Mouse (Mus musculus) bone marrow macrophage, adult 2 months (primary cell): ENCODE measurements at regions not wholly inside any gene's neighbourhood (a gene's known extent, or its start where the extent isn't known, plus 50 kb on each side); places are given as distances from the start of the nearest gene placed in this dataset.

Experiments
- H3K27ac ChIP-seq: 2 replicates; pipeline ENCODE4 v1.5.1; 2012; ENCODE audit warnings: low read depth, low read length; ENCODE audit not compliant: insufficient read depth
- H3K4me1 ChIP-seq: 2 replicates; pipeline ENCODE4 v1.6.1; 2012; ENCODE audit warnings: low read length; ENCODE audit not compliant: control insufficient read depth, insufficient read depth
- H3K4me3 ChIP-seq: 2 replicates; pipeline ENCODE4 v1.5.1; 2012; ENCODE audit warnings: mild to moderate bottlenecking, low read length, moderate library complexity; ENCODE audit not compliant: insufficient read depth
- CTCF ChIP-seq: IDR thresholded peaks from 2 replicates; pipeline ENCODE4 v1.5.1; 2012; ENCODE audit warnings: low read depth, mild to moderate bottlenecking, low read length, moderate library complexity
- POLR2A ChIP-seq: IDR thresholded peaks from 2 replicates; pipeline ENCODE4 v1.6.1; 2012; ENCODE audit warnings: mild to moderate bottlenecking, low read depth, low read length, borderline replicate concordance

DNA sequence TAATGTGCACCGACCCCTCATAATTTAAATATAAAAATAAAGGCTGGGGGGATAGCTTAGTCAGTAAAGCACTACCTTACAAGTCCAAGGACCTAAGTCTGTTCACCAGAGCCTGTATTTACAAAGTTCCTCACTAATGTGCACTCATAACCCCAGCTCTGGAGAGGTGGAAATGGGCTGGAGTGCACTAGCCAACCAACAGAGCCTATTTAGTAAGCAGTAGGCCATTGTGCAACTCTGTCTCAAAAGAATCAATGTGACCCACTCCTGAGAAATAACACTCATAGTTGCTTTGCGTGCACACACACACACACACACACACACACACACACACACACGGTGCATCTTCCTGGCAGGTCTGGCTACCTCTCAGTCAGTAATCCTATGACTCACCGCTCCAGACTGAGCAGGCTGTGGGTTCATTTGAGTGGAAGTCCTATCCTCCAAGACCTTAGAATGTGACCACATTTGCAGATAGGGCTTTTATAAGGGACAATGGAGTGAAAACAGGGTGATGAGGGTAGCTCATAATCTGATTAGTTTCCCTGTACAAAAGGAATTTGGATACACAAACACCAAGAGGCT, 256.9 kb downstream of the Bcor start:
- Histone ChIP-seq H3K4me3 (no peak overlapping the region), H3K4me1 (no peaks in the 10 kb centered on the region), H3K27ac (no peak overlapping the region)
- no peak for TF ChIP-seq POLR2A
- no peak for TF ChIP-seq CTCF

DNA sequence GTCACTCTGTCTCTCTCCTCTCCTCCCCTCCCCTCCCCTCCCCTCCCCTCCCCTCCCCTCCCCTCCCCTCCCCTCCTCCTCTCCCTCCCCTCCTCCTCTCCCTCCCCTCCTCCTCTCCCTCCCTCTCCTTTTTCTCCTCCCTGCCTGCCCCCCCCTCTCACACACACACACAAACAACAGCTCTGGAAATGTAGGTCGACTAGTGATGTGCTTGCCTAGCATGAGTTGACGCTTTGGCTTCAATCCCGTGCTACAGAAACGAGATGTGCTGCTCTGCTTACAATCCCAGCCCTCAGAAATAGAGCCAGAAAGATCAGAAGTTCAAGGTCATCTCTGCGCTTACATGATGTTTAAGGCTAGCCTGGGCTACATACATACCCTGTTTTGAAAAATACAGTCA, 254.9 kb downstream of the Bcor start:
- Histone ChIP-seq H3K4me1 (no peaks in the 10 kb centered on the region), H3K27ac (no peak overlapping the region), H3K4me3 (no peak overlapping the region)
- TF ChIP-seq POLR2A (no peak), CTCF (no peak)

DNA sequence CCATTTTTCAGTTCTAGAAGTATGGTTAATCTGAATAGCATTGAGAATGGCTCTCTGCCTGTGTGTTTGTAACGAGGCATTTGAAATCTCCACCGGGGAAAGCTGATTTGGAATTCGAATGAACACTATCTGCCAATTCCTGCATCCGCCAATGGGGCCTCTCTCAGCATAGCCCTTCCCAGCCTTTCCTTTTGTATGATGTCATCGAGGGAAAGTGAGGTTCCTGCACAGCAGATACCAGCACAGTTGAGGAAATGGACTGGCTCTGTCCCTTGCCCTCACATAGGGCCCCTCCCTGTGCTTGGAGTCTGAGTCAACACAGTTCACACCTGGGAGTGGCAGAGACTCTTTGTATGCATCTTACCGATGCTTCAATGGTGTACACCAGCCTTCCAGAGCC, 253.0 kb downstream of the Bcor start:
- Histone ChIP-seq H3K4me1 (no peaks in the 10 kb centered on the region), H3K27ac (no peak overlapping the region), H3K4me3 (no peak overlapping the region)
- TF ChIP-seq CTCF (no peak), POLR2A (no peak)

DNA sequence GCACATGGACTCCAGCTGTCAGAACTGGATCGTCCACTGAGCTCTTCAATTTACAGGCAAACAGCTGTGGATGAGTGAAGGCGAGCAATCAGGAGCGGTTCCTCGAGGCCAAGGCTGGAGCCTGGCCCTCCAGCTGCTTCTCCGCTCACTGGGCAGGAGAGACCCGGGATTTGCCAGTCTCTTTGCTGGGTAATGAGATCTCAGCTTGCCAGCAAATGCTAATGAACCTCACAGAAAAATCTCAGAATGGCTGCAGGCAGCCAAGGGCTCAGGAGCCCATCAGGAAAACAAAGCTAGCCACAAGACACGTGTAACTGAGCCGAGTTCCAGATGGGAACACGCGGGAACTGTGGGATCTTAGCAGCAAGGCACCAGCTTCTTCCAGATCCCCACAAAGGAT, 244.2 kb downstream of the Bcor start:
- TF ChIP-seq CTCF, result no peak
- TF ChIP-seq POLR2A, result no peak
- Histone ChIP-seq H3K4me3 (no peak overlapping the region), H3K27ac (no peak overlapping the region), H3K4me1 (no peaks in the 10 kb centered on the region)

DNA sequence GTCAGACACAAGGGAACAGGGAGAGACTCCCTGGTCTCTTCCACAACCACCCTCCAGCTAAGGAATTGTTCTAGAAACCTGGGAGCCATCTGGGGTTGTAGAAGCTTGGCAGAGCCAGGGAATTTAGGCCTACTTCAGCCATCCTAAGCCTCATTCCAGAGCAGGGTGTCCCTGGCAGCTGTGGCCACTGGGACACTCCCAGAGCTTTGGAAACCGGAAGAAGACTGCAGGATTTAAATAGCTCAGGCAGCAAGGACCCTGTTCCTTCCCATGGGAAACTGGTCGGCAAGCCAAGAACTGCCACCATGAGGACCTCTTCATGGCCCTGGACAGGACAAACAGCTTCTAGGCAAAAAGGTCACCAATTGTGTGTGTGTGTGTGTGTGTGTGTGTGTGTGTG, 239.9 kb downstream of the Bcor start:
- Histone ChIP-seq H3K4me3 (no peak overlapping the region), H3K27ac (no peak overlapping the region), H3K4me1 (no peaks in the 10 kb centered on the region)
- no peak for TF ChIP-seq CTCF
- TF ChIP-seq POLR2A, result no peak

DNA sequence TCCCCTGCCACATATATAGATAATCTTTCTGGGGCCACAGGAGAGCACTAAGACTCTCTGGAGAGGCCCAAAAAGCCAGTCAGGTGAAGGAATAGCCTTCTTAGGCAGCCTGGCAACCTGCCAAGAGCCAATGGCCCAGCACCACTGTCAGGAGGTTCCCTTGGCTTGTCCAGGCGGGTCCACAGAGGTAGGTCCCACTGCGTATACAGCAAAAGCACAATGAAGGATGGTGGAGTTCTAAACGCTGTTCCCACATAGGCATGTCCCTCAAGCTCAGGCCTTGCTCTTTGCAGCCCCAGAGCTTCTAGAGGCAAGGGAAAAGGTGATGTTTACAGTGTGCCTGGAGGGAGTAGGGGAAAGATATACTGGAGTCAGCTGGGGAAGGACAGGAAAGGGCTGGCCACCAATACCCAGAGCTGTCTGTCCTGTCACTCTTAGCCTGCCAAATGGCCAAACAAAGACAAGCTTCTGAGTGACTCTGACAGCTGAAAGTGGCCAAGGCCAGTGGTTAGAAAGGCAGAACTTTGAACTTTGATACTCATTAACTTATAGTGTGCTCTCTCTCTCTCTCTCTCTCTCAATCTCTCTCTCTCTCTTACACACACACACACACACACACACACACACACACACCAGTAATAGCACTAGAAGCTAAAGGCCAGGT, 235.4 kb downstream of the Bcor start:
- H3K4me3 ChIP-seq, result no peak overlapping the region
- no peak overlapping the region for H3K27ac ChIP-seq
- TF ChIP-seq POLR2A (no peak), CTCF (no peak)
- H3K4me1 ChIP-seq, result no peaks in the 10 kb centered on the region

DNA sequence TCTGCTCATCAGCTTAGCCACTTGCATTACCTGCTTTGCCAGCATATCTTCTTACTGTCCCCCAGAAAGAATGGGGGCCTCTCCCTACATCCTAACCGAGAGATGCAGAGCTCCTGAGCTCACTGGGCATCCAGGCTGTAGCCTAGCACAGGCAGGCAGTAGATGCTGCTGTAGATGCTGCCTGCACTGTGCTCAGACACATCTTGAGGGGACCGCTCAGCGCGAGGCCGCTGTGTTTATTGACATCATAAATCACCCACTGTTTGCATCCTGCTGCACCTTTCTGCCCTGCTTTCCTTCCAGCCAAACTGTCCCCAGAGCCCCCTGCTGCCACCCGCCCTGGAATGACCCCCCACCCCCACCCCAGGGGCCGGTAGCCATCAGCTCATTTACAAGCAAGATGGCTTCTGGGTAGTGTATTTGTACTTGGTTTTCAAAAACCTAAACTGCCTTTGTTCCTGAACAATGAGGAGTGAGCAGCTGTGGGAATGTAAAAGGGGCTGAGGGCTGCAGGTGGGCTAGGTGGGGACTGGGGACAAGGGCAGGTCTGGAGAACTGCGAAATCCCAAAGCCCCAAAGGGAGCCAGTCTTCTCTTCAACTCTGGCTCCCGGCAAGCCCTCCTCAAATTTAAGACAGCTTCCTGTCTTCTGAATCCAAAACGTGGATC, 233.2 kb downstream of the Bcor start:
- H3K27ac ChIP-seq, result no peak overlapping the region
- H3K4me1 ChIP-seq, result no peaks in the 10 kb centered on the region
- TF ChIP-seq POLR2A, result no peak
- no peak for TF ChIP-seq CTCF
- no peak overlapping the region for H3K4me3 ChIP-seq

DNA sequence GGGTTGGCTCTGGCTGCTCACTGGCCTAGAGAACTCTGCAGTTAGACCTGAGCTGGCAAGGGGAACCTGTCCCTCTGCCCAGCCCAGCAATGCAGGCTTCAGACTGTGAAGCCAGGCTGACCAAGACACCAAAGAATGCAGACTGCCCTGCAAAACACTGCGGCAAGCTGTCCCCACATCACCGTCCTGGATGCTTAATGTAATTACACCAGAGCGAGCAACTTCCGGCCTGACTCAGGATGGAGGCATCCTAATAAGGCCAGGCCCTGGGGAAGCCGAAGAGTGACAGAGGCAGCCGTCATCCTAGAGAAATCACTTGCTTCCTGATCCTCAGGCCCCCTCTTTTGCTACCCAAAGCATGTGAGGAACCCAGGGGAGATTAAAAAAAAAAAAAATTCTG, 230.7 kb downstream of the Bcor start:
- no peak overlapping the region for H3K27ac ChIP-seq
- TF ChIP-seq POLR2A (no peak), CTCF (no peak)
- no peaks in the 10 kb centered on the region for H3K4me1 ChIP-seq
- H3K4me3 ChIP-seq, result no peak overlapping the region

DNA sequence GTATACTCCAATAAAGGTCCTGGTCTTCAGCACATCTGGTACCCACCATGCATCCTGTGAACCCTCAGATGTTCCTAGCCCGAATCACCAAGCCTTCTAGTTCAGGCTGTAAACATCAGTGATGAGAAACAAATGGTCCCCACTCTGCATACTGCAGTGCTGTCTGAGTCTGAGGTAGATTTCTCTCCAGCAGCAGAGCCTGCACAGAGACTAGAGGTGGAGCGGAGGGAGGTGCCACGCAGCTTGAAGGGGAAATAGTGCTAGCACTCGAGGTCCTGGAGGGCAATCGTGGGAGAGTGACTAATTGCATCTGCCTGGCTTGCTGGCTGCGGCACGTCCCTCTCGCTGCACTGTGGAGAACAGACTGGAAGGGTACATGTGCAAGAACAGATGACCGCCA, 228.7 kb downstream of the Bcor start:
- H3K4me1 ChIP-seq, result no peaks in the 10 kb centered on the region
- H3K4me3 ChIP-seq, result no peak overlapping the region
- TF ChIP-seq POLR2A, result no peak
- no peak for TF ChIP-seq CTCF
- no peak overlapping the region for H3K27ac ChIP-seq

DNA sequence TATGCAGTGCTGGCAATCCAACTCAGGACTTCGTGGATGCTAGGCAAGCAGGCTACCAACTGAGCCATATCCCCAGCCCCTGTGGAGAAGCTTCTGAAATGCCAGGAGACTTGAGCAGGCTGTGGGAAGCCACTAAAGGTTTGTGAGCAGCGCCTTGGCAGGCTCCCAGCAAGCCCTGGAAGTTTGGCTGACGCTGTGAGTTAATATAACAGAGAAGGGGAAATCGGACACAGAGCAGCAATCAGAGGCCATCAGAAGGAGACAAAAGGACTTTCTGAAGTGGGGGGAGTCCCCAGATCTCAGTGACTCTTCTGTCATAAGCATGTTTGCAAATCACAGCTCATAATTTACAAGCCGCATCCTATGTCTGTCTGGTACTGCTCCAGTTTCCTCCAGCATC, 224.8 kb downstream of the Bcor start:
- TF ChIP-seq POLR2A (no peak), CTCF (no peak)
- Histone ChIP-seq H3K4me3 (no peak overlapping the region), H3K27ac (no peak overlapping the region), H3K4me1 (no peaks in the 10 kb centered on the region)
